Mouse (Mus musculus) forebrain, embryonic 12.5 days (tissue): ENCODE measurements around the gene Smbd1. TPM values are rescaled to one million over a fixed set of nuclear protein-coding genes. Genes with fewer than 3 reads are reported as not detected.

Experiments used
- ATAC-seq: fragments of 200-750 bp; cut with Nextera tagmentation; 2 replicates; pipeline ENCODE4 v1.8.0; 2017; ENCODE audit warnings: moderate TSS enrichment; ENCODE audit not compliant: low FRiP score
- H3K27ac ChIP-seq: fragments of 300-500 bp; sonication (generic); 2 replicates; pipeline ENCODE4 v1.5.1; 2016; ENCODE audit warnings: mild to moderate bottlenecking
- H3K27me3 ChIP-seq: fragments of 300-500 bp; sonication (generic); 2 replicates; pipeline ENCODE4 v1.6.1; 2016; ENCODE audit warnings: mild to moderate bottlenecking
- H3K36me3 ChIP-seq: fragments of 300-500 bp; sonication (generic); replicated peaks from 2 replicates; pipeline ENCODE4 v1.6.1; 2016; ENCODE audit warnings: mild to moderate bottlenecking
- H3K4me1 ChIP-seq: fragments of 300-500 bp; sonication (generic); 2 replicates; pipeline ENCODE4 v1.6.1; 2016
- H3K4me2 ChIP-seq: fragments of 300-500 bp; sonication (generic); 2 replicates; pipeline ENCODE4 v1.6.1; 2016; ENCODE audit warnings: mild to moderate bottlenecking, moderate library complexity
- H3K4me3 ChIP-seq: fragments of 300-500 bp; sonication (generic); replicated peaks from 2 replicates; pipeline ENCODE4 v1.5.1; 2016; ENCODE audit warnings: mild to moderate bottlenecking
- H3K9ac ChIP-seq: fragments of 300-500 bp; sonication (generic); 2 replicates; pipeline ENCODE4 v1.6.1; 2016; ENCODE audit warnings: mild to moderate bottlenecking
- H3K9me3 ChIP-seq: fragments of 300-500 bp; sonication (generic); 2 replicates; pipeline ENCODE4 v1.6.1; 2016
- WGBS: fragments of 180-500 bp; shearing (Covaris S2); methylation state at CpG from one replicate; pipeline ENCODE4 v1.1.7; 2016; 5-methylcytosine and 5-hydroxymethylcytosine counted together
- polyA plus RNA-seq: library from polyadenylated mRNA; unstranded; fragments of >200 nt; fragmentation: Nextera tagmentation; extraction: Ambion mirVana; gene quantifications from 2 replicates; pipeline ENCODE4 v1.2.1, GENCODE M21; 2016

Gene Smbd1
- polyA plus RNA-seq, 1 experiment from 2014 or later: not detected

GRCm38 (mm10) chr16:32807408-32808185 lies 2.7 kb downstream of the Smbd1 start:
- no peaks in the 10 kb centered on the region for H3K27me3 ChIP-seq
- H3K4me2 ChIP-seq: no peak overlapping the region
- WGBS: 54% methylated on average over 8 of the region's 8 CpGs
- H3K4me1 ChIP-seq: peaks cover 24% of the 10 kb centered on the region
- no peak overlapping the region for H3K9ac ChIP-seq
- H3K4me3 ChIP-seq: no peak overlapping the region
- ATAC-seq: no peak
- H3K9me3 ChIP-seq: no peaks in the 10 kb centered on the region
- no peak overlapping the region; the same call in 1 of the 2 replicates for H3K27ac ChIP-seq
- H3K36me3 ChIP-seq: no peaks in the 10 kb centered on the region

GRCm38 (mm10) chr16:32805151-32805550 lies 5.1 kb downstream of the Smbd1 start:
- Histone ChIP-seq H3K4me2 (no peak overlapping the region), H3K27ac (no peak overlapping the region), H3K9ac (no peak overlapping the region), H3K4me1 (peaks cover 25% of the 10 kb centered on the region), H3K27me3 (no peaks in the 10 kb centered on the region), H3K36me3 (no peaks in the 10 kb centered on the region), H3K9me3 (no peaks in the 10 kb centered on the region), H3K4me3 (no peak overlapping the region)
- ATAC-seq: no peak
- WGBS: 84% methylated on average over 7 of the region's 7 CpGs

- 63% methylated on average over 5 of the region's 5 CpGs for WGBS
- H3K4me2 ChIP-seq: no peak overlapping the region
Observed at GRCm38 (mm10) chr16:32803901-32804300, 6.4 kb downstream of the Smbd1 start.

GRCm38 (mm10) chr16:32803252-32803853 lies 6.9 kb downstream of the Smbd1 start:
- no peaks in the 10 kb centered on the region for H3K36me3 ChIP-seq
- no peaks in the 10 kb centered on the region for H3K9me3 ChIP-seq
- no peaks in the 10 kb centered on the region for H3K27me3 ChIP-seq
- H3K27ac ChIP-seq: peak overlapping the region; percentile 26; the same call in 1 of the 2 replicates
- no peak overlapping the region for H3K4me3 ChIP-seq
- peak; percentile 46; the same call in 1 of the 2 replicates for ATAC-seq
- 56% methylated on average over 6 of the region's 6 CpGs for WGBS
- no peak overlapping the region for H3K9ac ChIP-seq
- peaks cover 25% of the 10 kb centered on the region for H3K4me1 ChIP-seq
- H3K4me2 ChIP-seq: no peak overlapping the region

More at GRCm38 (mm10) chr16:32803901-32804300, 6.4 kb downstream of the Smbd1 start:
- no peak overlapping the region for H3K4me3 ChIP-seq
- H3K9me3 ChIP-seq: no peaks in the 10 kb centered on the region
- H3K27me3 ChIP-seq: no peaks in the 10 kb centered on the region
- no peak overlapping the region for H3K27ac ChIP-seq
- H3K4me1 ChIP-seq: peaks cover 25% of the 10 kb centered on the region
- H3K36me3 ChIP-seq: no peaks in the 10 kb centered on the region
- no peak overlapping the region for H3K9ac ChIP-seq
- ATAC-seq: no peak

GRCm38 (mm10) chr16:32797426-32797689 lies 12.9 kb downstream of the Smbd1 start, which contains the start of gene Muc20:
Muc20 (minus strand) TSS chr16:32797435.
- H3K4me1 ChIP-seq: no peaks in the 10 kb centered on the region
- H3K9me3 ChIP-seq: no peaks in the 10 kb centered on the region
- 97% methylated on average over 3 of the region's 3 CpGs for WGBS
- no peak within 1 kb of the TSS for H3K4me3 ChIP-seq
- H3K27ac ChIP-seq: no peak within 1 kb of the TSS
- no peaks in the 10 kb centered on the region for H3K36me3 ChIP-seq
- H3K4me2 ChIP-seq: no peak within 1 kb of the TSS
- H3K9ac ChIP-seq: no peak within 1 kb of the TSS
- no peak for ATAC-seq
- H3K27me3 ChIP-seq: no peaks in the 10 kb centered on the region

- Histone ChIP-seq H3K4me2 (no peak overlapping the region), H3K9me3 (no peaks in the 10 kb centered on the region), H3K4me3 (no peak overlapping the region), H3K9ac (no peak overlapping the region), H3K27me3 (no peaks in the 10 kb centered on the region), H3K27ac (no peak overlapping the region), H3K36me3 (no peaks in the 10 kb centered on the region), H3K4me1 (no peaks in the 10 kb centered on the region)
- ATAC-seq: no peak
- WGBS: 74% methylated on average over 14 of the region's 14 CpGs
Observed at GRCm38 (mm10) chr16:32796676-32797425, 13.4 kb downstream of the Smbd1 start.

- no peaks in the 10 kb centered on the region for H3K27me3 ChIP-seq
- no peaks in the 10 kb centered on the region for H3K4me1 ChIP-seq
- H3K36me3 ChIP-seq: no peaks in the 10 kb centered on the region
- H3K9me3 ChIP-seq: no peaks in the 10 kb centered on the region
- H3K4me3 ChIP-seq: no peak overlapping the region
- no peak overlapping the region for H3K4me2 ChIP-seq
- no peak overlapping the region for H3K27ac ChIP-seq
- H3K9ac ChIP-seq: no peak overlapping the region
- no peak for ATAC-seq
- WGBS: 85% methylated on average over 1 of the region's 1 CpGs
Observed at GRCm38 (mm10) chr16:32795177-32795576, 15.1 kb downstream of the Smbd1 start.

GRCm38 (mm10) chr16:32790056-32790455 lies 20.2 kb downstream of the Smbd1 start:
- H3K4me3 ChIP-seq: no peak overlapping the region
- WGBS: 88% methylated on average over 5 of the region's 5 CpGs

GRCm38 (mm10) chr16:32784840-32785239 lies 25.4 kb downstream of the Smbd1 start:
- H3K27ac ChIP-seq: no peak overlapping the region
- ATAC-seq: peak; percentile 41; the same call in 1 of the 2 replicates
- H3K4me2 ChIP-seq: no peak overlapping the region
- H3K4me3 ChIP-seq: no peak overlapping the region
- WGBS: 77% methylated on average over 13 of the region's 13 CpGs
- no peaks in the 10 kb centered on the region for H3K36me3 ChIP-seq
- H3K4me1 ChIP-seq: peaks cover 10% of the 10 kb centered on the region
- H3K9ac ChIP-seq: no peak overlapping the region
- no peaks in the 10 kb centered on the region for H3K9me3 ChIP-seq
- no peaks in the 10 kb centered on the region for H3K27me3 ChIP-seq

More at GRCm38 (mm10) chr16:32790056-32790455, 20.2 kb downstream of the Smbd1 start:
- Histone ChIP-seq H3K9ac (no peak overlapping the region), H3K4me2 (no peak overlapping the region), H3K27me3 (no peaks in the 10 kb centered on the region), H3K9me3 (no peaks in the 10 kb centered on the region), H3K36me3 (no peaks in the 10 kb centered on the region), H3K27ac (no peak overlapping the region), H3K4me1 (0 out of 2 replicates have a peak, but pooled peaks cover under 1% of the 10 kb centered on the region)
- no peak for ATAC-seq

- H3K27ac ChIP-seq: no peak overlapping the region
- 60% methylated on average over 5 of the region's 5 CpGs for WGBS
- no peaks in the 10 kb centered on the region for H3K9me3 ChIP-seq
- no peaks in the 10 kb centered on the region for H3K27me3 ChIP-seq
- no peak overlapping the region for H3K4me3 ChIP-seq
- no peaks in the 10 kb centered on the region for H3K36me3 ChIP-seq
- no peak for ATAC-seq
- H3K9ac ChIP-seq: no peak overlapping the region
- peaks cover 15% of the 10 kb centered on the region for H3K4me1 ChIP-seq
- no peak overlapping the region for H3K4me2 ChIP-seq
Observed at GRCm38 (mm10) chr16:32783324-32784062, 26.8 kb downstream of the Smbd1 start.

- peaks cover 8% of the 10 kb centered on the region; the same call in 1 of the 2 replicates for H3K4me1 ChIP-seq
- H3K27ac ChIP-seq: no peak overlapping the region
- no peak overlapping the region for H3K4me2 ChIP-seq
- no peaks in the 10 kb centered on the region for H3K36me3 ChIP-seq
- H3K9me3 ChIP-seq: no peaks in the 10 kb centered on the region
- H3K27me3 ChIP-seq: no peaks in the 10 kb centered on the region
- ATAC-seq: no peak
- H3K4me3 ChIP-seq: no peak overlapping the region
- no peak overlapping the region for H3K9ac ChIP-seq
- WGBS: 69% methylated on average over 8 of the region's 8 CpGs
Observed at GRCm38 (mm10) chr16:32778956-32779355, 31.3 kb downstream of the Smbd1 start.

- H3K36me3 ChIP-seq: no peaks in the 10 kb centered on the region
- no peaks in the 10 kb centered on the region for H3K9me3 ChIP-seq
- no peak overlapping the region for H3K9ac ChIP-seq
- H3K4me2 ChIP-seq: no peak overlapping the region
- H3K4me1 ChIP-seq: peaks cover 8% of the 10 kb centered on the region; the same call in 1 of the 2 replicates
- H3K4me3 ChIP-seq: no peak overlapping the region
- 86% methylated on average over 10 of the region's 10 CpGs for WGBS
- no peak for ATAC-seq
- H3K27me3 ChIP-seq: no peaks in the 10 kb centered on the region
- no peak overlapping the region for H3K27ac ChIP-seq
Observed at GRCm38 (mm10) chr16:32776676-32777075, 33.6 kb downstream of the Smbd1 start.
